Mouse (Mus musculus) limb, embryonic 12.5 days (tissue): ENCODE results near the gene Vmn2r-ps159. TPM values are rescaled to one million over a fixed set of nuclear protein-coding genes. Genes with fewer than 3 reads are reported as not detected.
"Not testable (repeated sequence)": the region's sequence is repeated elsewhere in the genome, so short reads cannot be mapped to it uniquely, and the experiment has no call there.

Source experiments
- ATAC-seq: fragments of 200-750 bp; cut with Nextera tagmentation; 2 replicates; pipeline ENCODE4 v1.8.0; 2017; ENCODE audit warnings: low read depth, moderate TSS enrichment; ENCODE audit not compliant: insufficient number of reproducible peaks, insufficient read depth, low FRiP score, low TSS enrichment
- H3K27ac ChIP-seq: fragments of 300-500 bp; sonication (generic); 2 replicates; pipeline ENCODE4 v1.5.1; 2016; ENCODE audit warnings: mild to moderate bottlenecking, moderate library complexity
- H3K27me3 ChIP-seq: fragments of 300-500 bp; sonication (generic); 2 replicates; pipeline ENCODE4 v1.6.1; 2016; ENCODE audit warnings: mild to moderate bottlenecking, moderate library complexity
- H3K36me3 ChIP-seq: fragments of 300-500 bp; sonication (generic); 2 replicates; pipeline ENCODE4 v1.6.1; 2016; ENCODE audit warnings: mild to moderate bottlenecking, moderate library complexity
- H3K4me1 ChIP-seq: fragments of 300-500 bp; sonication (generic); replicated peaks from 2 replicates; pipeline ENCODE4 v1.6.1; 2016
- H3K4me2 ChIP-seq: fragments of 300-500 bp; sonication (generic); 2 replicates; pipeline ENCODE4 v1.6.1; 2016; ENCODE audit warnings: mild to moderate bottlenecking, moderate library complexity
- H3K4me3 ChIP-seq: fragments of 300-500 bp; sonication (generic); replicated peaks from 2 replicates; pipeline ENCODE4 v1.5.1; 2016; ENCODE audit warnings: mild to moderate bottlenecking
- H3K9ac ChIP-seq: fragments of 300-500 bp; sonication (generic); replicated peaks from 2 replicates; pipeline ENCODE4 v1.6.1; 2016; ENCODE audit warnings: mild to moderate bottlenecking, moderate library complexity
- H3K9me3 ChIP-seq: fragments of 300-500 bp; sonication (generic); 2 replicates; pipeline ENCODE4 v1.6.1; 2016; ENCODE audit warnings: mild to moderate bottlenecking, moderate library complexity
- WGBS: fragments of 180-500 bp; shearing (Covaris S2); methylation state at CpG from one replicate; pipeline ENCODE4 v1.1.7; 2016; 5-methylcytosine and 5-hydroxymethylcytosine counted together
- polyA plus RNA-seq: library from polyadenylated mRNA; unstranded; fragments of >200 nt; fragmentation: Nextera tagmentation; extraction: Ambion mirVana; gene quantifications from 2 replicates; pipeline ENCODE4 v1.2.1, GENCODE M21; 2016

Vmn2r-ps159 gene
- polyA plus RNA-seq: not detected in 2 replicates

- not testable (repeated sequence) for H3K9ac ChIP-seq, H3K36me3 ChIP-seq, H3K4me3 ChIP-seq, H3K9me3 ChIP-seq, H3K27ac ChIP-seq, H3K4me2 ChIP-seq, ATAC-seq, H3K27me3 ChIP-seq, H3K4me1 ChIP-seq
- 74% methylated on average over 3 of the region's 3 CpGs for WGBS
Observed at GRCm38 (mm10) chr4:156330803-156331202, at the start of gene Vmn2r-ps159. Vmn2r-ps159 (plus strand) TSS chr4:156331103.

DNA sequence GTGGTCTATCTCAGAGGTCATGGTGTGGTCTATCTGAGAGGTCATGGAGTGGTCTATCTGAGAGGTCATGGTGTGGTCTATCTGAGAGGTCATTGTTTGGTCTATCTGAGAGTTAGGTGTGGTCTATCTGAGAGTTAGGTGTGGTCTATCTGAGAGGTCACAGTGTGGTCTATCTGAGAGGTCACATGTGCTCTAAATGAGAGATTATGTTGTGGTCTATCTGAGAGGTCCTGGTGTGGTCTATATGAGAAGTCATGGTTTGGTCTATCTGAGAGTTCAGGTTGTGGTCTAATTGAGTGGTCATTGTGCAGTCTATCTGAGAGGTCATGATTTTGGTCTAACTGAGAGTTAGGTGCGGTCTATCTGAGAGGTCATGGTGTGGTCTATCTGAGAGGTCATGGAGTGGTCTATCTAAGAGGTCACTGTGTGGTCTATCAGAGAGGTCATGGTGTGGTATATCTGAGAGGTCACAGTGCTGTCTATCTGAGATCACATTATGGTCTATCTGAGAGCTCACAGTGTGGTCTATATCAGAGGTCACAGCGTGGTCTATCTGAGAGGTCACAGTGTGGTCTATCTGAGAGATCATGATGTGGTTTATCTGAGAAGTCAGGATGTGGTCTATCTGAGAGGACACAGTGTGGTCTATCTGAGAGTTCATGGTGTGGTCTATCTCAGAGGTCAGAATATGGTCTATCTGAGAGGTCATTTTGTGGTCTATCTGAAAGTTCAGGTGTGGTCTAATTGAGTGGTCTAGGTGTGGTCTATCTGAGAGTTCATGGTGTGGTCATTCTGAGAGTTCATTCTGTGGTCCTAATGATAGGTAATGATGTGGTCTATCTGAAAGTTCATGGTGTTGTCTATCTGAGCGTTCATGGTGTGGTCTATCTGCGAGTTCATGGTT is 10.9 kb downstream of the Vmn2r-ps159 start:
- WGBS: 78% methylated on average over 4 of the region's 4 CpGs
- not testable (repeated sequence) for H3K36me3 ChIP-seq, H3K27ac ChIP-seq, H3K4me2 ChIP-seq, H3K27me3 ChIP-seq, H3K4me1 ChIP-seq, H3K9ac ChIP-seq, H3K4me3 ChIP-seq
- ATAC-seq: peak; percentile 66; the same call in 1 of the 2 replicates
- peaks cover 34% of the 10 kb centered on the region for H3K9me3 ChIP-seq

DNA sequence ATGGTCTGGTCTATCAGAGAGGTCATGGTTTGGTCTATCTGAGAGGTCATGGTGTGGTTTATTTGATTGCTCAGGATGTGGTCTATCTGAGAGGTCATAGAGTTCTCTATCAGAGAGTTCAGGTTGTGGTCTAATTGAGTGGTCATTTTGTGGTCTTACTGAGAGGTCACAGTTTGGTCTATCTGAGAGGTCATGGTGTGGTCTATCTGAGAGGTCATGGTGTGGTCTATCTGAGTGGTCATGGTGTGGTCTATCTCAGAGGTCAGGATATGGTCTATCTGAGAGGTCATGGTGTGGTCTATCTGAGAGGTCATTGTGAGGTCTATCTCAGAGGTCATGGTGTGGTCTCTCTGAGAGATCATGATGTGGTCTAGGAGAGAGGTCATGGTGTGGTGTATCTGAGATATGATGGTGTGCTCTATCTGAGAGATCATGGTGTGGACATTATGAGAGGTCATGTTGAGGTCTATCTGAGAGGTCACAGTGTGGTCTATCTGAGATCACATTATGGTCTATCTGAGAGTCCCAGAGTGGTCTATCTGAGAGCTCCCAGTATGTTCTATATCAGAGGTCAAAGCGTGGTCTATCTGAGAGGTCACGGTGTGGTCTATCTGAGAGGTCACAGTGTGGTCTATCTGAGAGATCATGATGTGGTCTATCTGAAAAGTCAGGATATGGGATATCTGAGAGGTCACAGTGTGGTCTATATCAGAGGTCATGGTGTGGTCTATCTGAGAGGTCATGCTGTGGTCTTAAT is 11.8 kb downstream of the Vmn2r-ps159 start:
- no peaks in the 10 kb centered on the region for H3K27me3 ChIP-seq
- ATAC-seq: peak; percentile 85
- no peak overlapping the region for H3K9ac ChIP-seq
- WGBS: 74% methylated on average over 2 of the region's 2 CpGs
- peaks cover 34% of the 10 kb centered on the region for H3K9me3 ChIP-seq
- H3K27ac ChIP-seq: no peak overlapping the region
- H3K4me3 ChIP-seq: no peak overlapping the region
- no peaks in the 10 kb centered on the region for H3K4me1 ChIP-seq
- H3K36me3 ChIP-seq: no peaks in the 10 kb centered on the region
- no peak overlapping the region for H3K4me2 ChIP-seq

GRCm38 (mm10) chr4:156343332-156343731 is 12.4 kb downstream of the Vmn2r-ps159 start:
- no peak overlapping the region for H3K27ac ChIP-seq
- ATAC-seq: peak; percentile 52; the same call in 1 of the 2 replicates
- no peak overlapping the region for H3K4me2 ChIP-seq
- no peak overlapping the region for H3K9ac ChIP-seq
- 73% methylated on average over 1 of the region's 1 CpGs for WGBS
- H3K4me1 ChIP-seq: no peaks in the 10 kb centered on the region
- no peaks in the 10 kb centered on the region for H3K27me3 ChIP-seq
- no peak overlapping the region for H3K4me3 ChIP-seq
- no peaks in the 10 kb centered on the region for H3K36me3 ChIP-seq
- peaks cover 34% of the 10 kb centered on the region for H3K9me3 ChIP-seq

DNA sequence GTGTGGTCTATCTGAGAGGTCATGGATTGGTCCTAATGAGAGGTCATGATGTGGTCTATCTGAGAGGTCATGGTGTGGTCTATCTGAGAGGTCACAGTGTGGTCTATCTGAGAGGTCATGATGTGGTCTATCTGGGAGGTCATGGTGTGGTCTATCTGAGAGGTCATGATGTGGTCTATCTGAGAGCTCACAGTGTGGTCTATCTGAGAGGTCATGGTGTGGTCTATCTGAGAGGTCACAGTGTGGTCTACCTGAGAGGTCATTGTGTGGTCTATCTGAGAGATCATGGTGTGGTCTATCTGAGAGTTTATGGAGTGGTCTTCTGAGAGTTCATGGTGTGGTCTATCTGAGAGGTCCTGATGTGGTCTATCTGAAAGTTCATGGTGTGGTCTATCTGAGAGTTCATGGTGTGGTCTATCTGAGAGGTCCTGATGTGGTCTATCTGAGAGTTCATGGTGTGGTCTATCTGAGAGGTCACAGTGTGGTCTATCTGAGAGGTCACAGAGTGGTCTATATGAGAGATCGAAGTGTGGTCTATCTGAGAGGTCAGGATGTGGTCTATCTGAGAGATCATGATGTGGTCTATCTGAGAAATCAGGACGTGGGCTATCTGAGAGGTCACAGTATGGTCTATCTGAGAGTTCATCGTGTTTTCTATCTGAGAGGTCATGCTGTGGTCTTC is 26.0 kb downstream of the Vmn2r-ps159 start:
- H3K27me3 ChIP-seq, H3K36me3 ChIP-seq, H3K9me3 ChIP-seq, H3K4me3 ChIP-seq, H3K27ac ChIP-seq, H3K4me1 ChIP-seq, H3K9ac ChIP-seq, H3K4me2 ChIP-seq: not testable (repeated sequence)
- peak; percentile 88 for ATAC-seq
- 68% methylated on average over 3 of the region's 3 CpGs for WGBS

Other genes with a start within 250 kb of the Vmn2r-ps159 start
- 59.9 and 63.1 TPM in 2 replicates for gene 9430015G10Rik, start 221.1 kb upstream of the Vmn2r-ps159 start, polyA plus RNA-seq
- 0.63 and 0.86 TPM in 2 replicates for gene Rnf223, start 200.6 kb upstream of the Vmn2r-ps159 start, polyA plus RNA-seq
- gene Agrn, start 133.6 kb upstream of the Vmn2r-ps159 start, polyA plus RNA-seq: 78.4 and 84.1 TPM in 2 replicates
- gene Isg15, start 130.3 kb upstream of the Vmn2r-ps159 start, polyA plus RNA-seq: 0.40 and 0.95 TPM in 2 replicates
- gene AW011738, start 127.8 kb upstream of the Vmn2r-ps159 start, polyA plus RNA-seq: 1.8 TPM in 2 replicates
- 0.45 and 0.66 TPM in 2 replicates for gene Perm1, start 115.2 kb upstream of the Vmn2r-ps159 start, polyA plus RNA-seq
- gene Plekhn1, start 96.2 kb upstream of the Vmn2r-ps159 start, polyA plus RNA-seq: 29.2 and 32.8 TPM in 2 replicates
- 94.1 and 96.3 TPM in 2 replicates for gene Noc2l, start 95.1 kb upstream of the Vmn2r-ps159 start, polyA plus RNA-seq
- 0.50 and 0.95 TPM in 2 replicates for gene Samd11, start 75.4 kb upstream of the Vmn2r-ps159 start, polyA plus RNA-seq